ENCODE assay signal across 11 mouse cellular contexts in the genomic region with DNA sequence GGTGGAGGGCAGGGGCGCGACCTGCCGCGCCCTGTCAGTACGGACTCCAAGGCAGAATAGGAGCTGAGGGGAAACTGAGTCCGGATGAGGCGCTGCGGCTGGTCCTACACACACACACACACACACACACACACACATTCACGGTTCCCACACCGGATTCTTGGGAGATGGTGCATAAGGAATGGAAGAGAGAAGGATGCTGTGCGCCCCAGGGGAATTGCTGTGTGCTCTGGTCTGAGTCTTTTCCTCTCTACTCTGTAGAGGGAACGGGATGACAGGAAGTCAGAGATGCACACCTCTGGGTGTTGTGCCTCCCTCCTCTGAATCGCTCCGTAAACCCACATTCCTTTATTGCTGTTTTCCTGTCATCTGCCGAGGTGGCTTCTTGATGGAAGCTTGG. TPM values are rescaled to one million over a fixed set of nuclear protein-coding genes. Genes with fewer than 3 reads are reported as not detected.
DNase-seq lines count a peak whose midpoint lies in the region; ATAC-seq lines count a peak whose summit lies in the region.
"Had no signal": no experiment of that assay in that cellular context is flagged by ENCODE, and none has a peak within 500 bp of the region (broad histone marks: within the 10 kb centered on the region; RNA-seq: fewer than 3 reads in every experiment).

No protein-coding gene starts in this region.

- peaks cover 59% of the 10 kb centered on the region for H3K27me3 ChIP-seq in heart, embryonic 11.5 days (ENCODE audit: control insufficient read depth, insufficient read depth, low read length)
- H3K27me3 ChIP-seq in hindbrain, embryonic 12.5 days: peaks cover 21% of the 10 kb centered on the region; the same call in 1 of the 2 replicates
- H3K27me3 ChIP-seq in midbrain, embryonic 15.5 days (replicated peaks): no peaks in the 10 kb centered on the region

- H3K4me2 ChIP-seq in heart, embryonic 11.5 days: peak overlapping the region; percentile 22; the same call in 1 of the 2 replicates
- peak overlapping the region; percentile 72 for H3K4me2 ChIP-seq in hindbrain, embryonic 12.5 days (replicated peaks)
- H3K4me2 ChIP-seq in midbrain, embryonic 15.5 days: peak overlapping the region; percentile 98
- H3K4me2 ChIP-seq: heart, embryonic 12.5 days had no signal

- no peak overlapping the region for H3K4me3 ChIP-seq in heart, embryonic 11.5 days (ENCODE audit: low read depth, low read length)
- peak overlapping the region; percentile 22 for H3K4me3 ChIP-seq in brown adipose tissue, adult 24 weeks (ENCODE audit: insufficient read depth, low read depth, low read length)
- peak overlapping the region; percentile 62 for H3K4me3 ChIP-seq in hindbrain, embryonic 12.5 days
- peak overlapping the region; percentile 67 for H3K4me3 ChIP-seq in midbrain, embryonic 15.5 days
- H3K4me3 ChIP-seq: heart, embryonic 12.5 days had no signal

- peaks cover 9% of the 10 kb centered on the region; the same call in 1 of the 2 replicates for H3K4me1 ChIP-seq in heart, embryonic 11.5 days (ENCODE audit: control insufficient read depth, insufficient read depth, low read length)
- H3K4me1 ChIP-seq in brown adipose tissue, adult 24 weeks (ENCODE audit: control insufficient read depth, insufficient read depth, insufficient read length, low read length): peaks cover 5% of the 10 kb centered on the region; the same call in 1 of the 2 replicates
- peaks cover 70% of the 10 kb centered on the region for H3K4me1 ChIP-seq in hindbrain, embryonic 12.5 days
- peaks cover 73% of the 10 kb centered on the region for H3K4me1 ChIP-seq in midbrain, embryonic 15.5 days

- DNase-seq in heart, postnatal 25 days (ENCODE audit: low spot score): no peak
- DNase-seq in thymus, postnatal 10 days (ENCODE audit: low spot score in 2 of 2): no peak
- no peak for DNase-seq in adrenal gland, adult 18-20 months (ENCODE audit: low spot score in 2 of 2)
- no peak for DNase-seq in layer of hippocampus, postnatal 10 days (ENCODE audit: low spot score in 2 of 2)
- DNase-seq: lung, postnatal 14 days had no signal

- H3K27ac ChIP-seq in heart, embryonic 11.5 days (ENCODE audit: low read depth, low read length): no peak overlapping the region
- no peak overlapping the region for H3K27ac ChIP-seq in brown adipose tissue, adult 24 weeks (replicated peaks; ENCODE audit: low read depth, low read length)
- H3K27ac ChIP-seq in hindbrain, embryonic 12.5 days: peak overlapping the region; percentile 99
- H3K27ac ChIP-seq in midbrain, embryonic 15.5 days: peak overlapping the region; percentile 98

- H3K36me3 ChIP-seq in heart, embryonic 11.5 days (ENCODE audit: control insufficient read depth, insufficient read depth, low read length): peaks cover 7% of the 10 kb centered on the region
- peaks cover 17% of the 10 kb centered on the region for H3K36me3 ChIP-seq in hindbrain, embryonic 12.5 days
- peaks cover 14% of the 10 kb centered on the region for H3K36me3 ChIP-seq in midbrain, embryonic 15.5 days (replicated peaks)

- H3K9me3 ChIP-seq in heart, embryonic 11.5 days (replicated peaks; ENCODE audit: control insufficient read depth, low read length): no peaks in the 10 kb centered on the region
- no peaks in the 10 kb centered on the region for H3K9me3 ChIP-seq in hindbrain, embryonic 12.5 days (replicated peaks)
- no peaks in the 10 kb centered on the region for H3K9me3 ChIP-seq in midbrain, embryonic 15.5 days
- H3K9me3 ChIP-seq: heart, embryonic 12.5 days had no signal

- ATAC-seq in heart, embryonic 11.5 days (replicated peaks; ENCODE audit: insufficient number of reproducible peaks, low FRiP score, low TSS enrichment): no peak
- no peak for ATAC-seq in hindbrain, embryonic 12.5 days (ENCODE audit: low FRiP score)
- ATAC-seq in midbrain, embryonic 15.5 days (replicated peaks): no peak
- ATAC-seq: activated CD4-positive, CD25-positive, alpha-beta regulatory T cell, adult 4 months had no signal

- intact Hi-C loops in heart, postnatal 25 days (cut with DNase I): no loop called here

- 12% methylated on average over 15 of the region's 15 CpGs for WGBS in heart, embryonic 11.5 days (ENCODE audit: insufficient replicate concordance)
- 5% methylated on average over 15 of the region's 15 CpGs for WGBS in hindbrain, embryonic 12.5 days
- 3% methylated on average over 15 of the region's 15 CpGs for WGBS in midbrain, embryonic 15.5 days

- H3K9ac ChIP-seq in heart, embryonic 11.5 days (ENCODE audit: low read depth, low read length): no peak overlapping the region
- peak overlapping the region; percentile 97 for H3K9ac ChIP-seq in hindbrain, embryonic 12.5 days
- peak overlapping the region; percentile 92 for H3K9ac ChIP-seq in midbrain, embryonic 15.5 days
- H3K9ac ChIP-seq: heart, embryonic 12.5 days had no signal

RNA-seq across cellular contexts. Expression of gene Apc2, which starts 3.5 kb away (rescaled TPM):
- 0.55 and 0.69 TPM in 2 replicates for polyA plus RNA-seq in heart, embryonic 11.5 days (2014; fragmentation: Nextera tagmentation; extraction: Ambion mirVana)
- 1 to 10 TPM; 3.4 to 4.0 TPM for total RNA-seq in heart, postnatal 25 days (2021)
- polyA plus RNA-seq in brown adipose tissue, adult 24 weeks (2012; ENCODE audit: insufficient read depth, insufficient read length, missing spikeins): 0.38 TPM in 1 of 2 replicates, not detected in the other
- polyA plus RNA-seq in hindbrain, embryonic 12.5 days (2016; fragmentation: Nextera tagmentation; extraction: Ambion mirVana): 170 and 191 TPM in 2 replicates
- polyA plus RNA-seq in midbrain, embryonic 15.5 days (2015; fragmentation: Nextera tagmentation; extraction: Ambion mirVana): 223 and 247 TPM in 2 replicates
- total RNA-seq in adrenal gland, adult 18-20 months (2021): 1 to 10 TPM; 1.8 to 2.0 TPM
- 100 to 1,000 TPM; 179 to 181 TPM for total RNA-seq in layer of hippocampus, postnatal 10 days (2021)

RNA-seq across cellular contexts. Expression of gene Rps15, which starts 7.0 kb away (rescaled TPM):
- 702 and 828 TPM in 2 replicates for polyA plus RNA-seq in heart, embryonic 11.5 days (2014; fragmentation: Nextera tagmentation; extraction: Ambion mirVana)
- total RNA-seq in heart, postnatal 25 days (2021): 100 to 1,000 TPM; 703 to 732 TPM
- 1,089 and 1,107 TPM in 2 replicates for polyA plus RNA-seq in brown adipose tissue, adult 24 weeks (2012; ENCODE audit: insufficient read depth, insufficient read length, missing spikeins)
- polyA plus RNA-seq in hindbrain, embryonic 12.5 days (2016; fragmentation: Nextera tagmentation; extraction: Ambion mirVana): 530 and 668 TPM in 2 replicates
- 516 and 528 TPM in 2 replicates for polyA plus RNA-seq in midbrain, embryonic 15.5 days (2015; fragmentation: Nextera tagmentation; extraction: Ambion mirVana)
- total RNA-seq in adrenal gland, adult 18-20 months (2021): 1,000 to 10,000 TPM; 1,162 to 1,195 TPM
- 100 to 1,000 TPM; 733 to 857 TPM for total RNA-seq in layer of hippocampus, postnatal 10 days (2021)

RNA-seq across cellular contexts. Expression of gene 2310011J03Rik, which starts 21.0 kb away (rescaled TPM):
- polyA plus RNA-seq in heart, embryonic 11.5 days (2014; fragmentation: Nextera tagmentation; extraction: Ambion mirVana): 29.7 and 31.0 TPM in 2 replicates
- 10 to 100 TPM; 11.4 to 13.8 TPM for total RNA-seq in heart, postnatal 25 days (2021)
- polyA plus RNA-seq in brown adipose tissue, adult 24 weeks (2012; ENCODE audit: insufficient read depth, insufficient read length, missing spikeins): 24.3 and 25.7 TPM in 2 replicates
- polyA plus RNA-seq in hindbrain, embryonic 12.5 days (2016; fragmentation: Nextera tagmentation; extraction: Ambion mirVana): 38.4 and 39.7 TPM in 2 replicates
- polyA plus RNA-seq in midbrain, embryonic 15.5 days (2015; fragmentation: Nextera tagmentation; extraction: Ambion mirVana): 25.4 and 28.0 TPM in 2 replicates
- 10 to 100 TPM; 25.0 to 28.9 TPM for total RNA-seq in adrenal gland, adult 18-20 months (2021)
- 10 to 100 TPM; 19.7 to 22.2 TPM for total RNA-seq in layer of hippocampus, postnatal 10 days (2021)

RNA-seq across cellular contexts. Expression of gene Pcsk4, which starts 30.0 kb away (rescaled TPM):
- 0.77 and 1.6 TPM in 2 replicates for polyA plus RNA-seq in heart, embryonic 11.5 days (2014; fragmentation: Nextera tagmentation; extraction: Ambion mirVana)
- total RNA-seq in heart, postnatal 25 days (2021): 1 to 10 TPM; 1.3 to 1.6 TPM
- 4.3 and 7.8 TPM in 2 replicates for polyA plus RNA-seq in brown adipose tissue, adult 24 weeks (2012; ENCODE audit: insufficient read depth, insufficient read length, missing spikeins)
- polyA plus RNA-seq in hindbrain, embryonic 12.5 days (2016; fragmentation: Nextera tagmentation; extraction: Ambion mirVana): 2.2 and 2.8 TPM in 2 replicates
- polyA plus RNA-seq in midbrain, embryonic 15.5 days (2015; fragmentation: Nextera tagmentation; extraction: Ambion mirVana): 4.4 and 5.8 TPM in 2 replicates
- 1 to 10 TPM; 1.6 to 3.1 TPM for total RNA-seq in adrenal gland, adult 18-20 months (2021)
- 1 to 10 TPM; 7.1 to 8.0 TPM for total RNA-seq in layer of hippocampus, postnatal 10 days (2021)

RNA-seq across cellular contexts. Expression of gene Reep6, which starts 30.5 kb away (rescaled TPM):
- 4.9 and 7.3 TPM in 2 replicates for polyA plus RNA-seq in heart, embryonic 11.5 days (2014; fragmentation: Nextera tagmentation; extraction: Ambion mirVana)
- total RNA-seq in heart, postnatal 25 days (2021): 1 to 10 TPM; 1.9 to 2.1 TPM
- polyA plus RNA-seq in brown adipose tissue, adult 24 weeks (2012; ENCODE audit: insufficient read depth, insufficient read length, missing spikeins): 15.7 and 17.7 TPM in 2 replicates
- polyA plus RNA-seq in hindbrain, embryonic 12.5 days (2016; fragmentation: Nextera tagmentation; extraction: Ambion mirVana): 3.2 and 4.1 TPM in 2 replicates
- polyA plus RNA-seq in midbrain, embryonic 15.5 days (2015; fragmentation: Nextera tagmentation; extraction: Ambion mirVana): 5.5 TPM in 2 replicates
- 10 to 100 TPM; 10.2 to 20.8 TPM for total RNA-seq in adrenal gland, adult 18-20 months (2021)
- 10 to 100 TPM; 10.3 to 11.6 TPM for total RNA-seq in layer of hippocampus, postnatal 10 days (2021)
- polyA plus RNA-seq: activated CD4-positive, CD25-positive, alpha-beta regulatory T cell, adult 4 months had no signal

Comparison
In these comparisons a context has a peak if more than half of its experiments do, and no peak if none do; other contexts are left out.
1. H3K27ac ChIP-seq: peak in hindbrain, embryonic 12.5 days (single experiment) and midbrain, embryonic 15.5 days (single experiment); none in heart, embryonic 11.5 days (single experiment) and brown adipose tissue, adult 24 weeks (single experiment).
2. H3K4me2 ChIP-seq: peak in every context shown above with its lines; median percentile 98 in midbrain, embryonic 15.5 days; 72 in hindbrain, embryonic 12.5 days; 22 in heart, embryonic 11.5 days.
3. RNA of gene Apc2, which starts 3.5 kb away (polyA plus RNA-seq): 223 to 247 TPM in midbrain, embryonic 15.5 days and 170 to 191 TPM in hindbrain, embryonic 12.5 days; 0.55 to 0.69 TPM in heart, embryonic 11.5 days and 0.38 TPM in brown adipose tissue, adult 24 weeks; every median in the first group is over 100 times any median in the second.